Comparison of ENCODE assay signal across 17 mouse cellular contexts in the genomic region with DNA sequence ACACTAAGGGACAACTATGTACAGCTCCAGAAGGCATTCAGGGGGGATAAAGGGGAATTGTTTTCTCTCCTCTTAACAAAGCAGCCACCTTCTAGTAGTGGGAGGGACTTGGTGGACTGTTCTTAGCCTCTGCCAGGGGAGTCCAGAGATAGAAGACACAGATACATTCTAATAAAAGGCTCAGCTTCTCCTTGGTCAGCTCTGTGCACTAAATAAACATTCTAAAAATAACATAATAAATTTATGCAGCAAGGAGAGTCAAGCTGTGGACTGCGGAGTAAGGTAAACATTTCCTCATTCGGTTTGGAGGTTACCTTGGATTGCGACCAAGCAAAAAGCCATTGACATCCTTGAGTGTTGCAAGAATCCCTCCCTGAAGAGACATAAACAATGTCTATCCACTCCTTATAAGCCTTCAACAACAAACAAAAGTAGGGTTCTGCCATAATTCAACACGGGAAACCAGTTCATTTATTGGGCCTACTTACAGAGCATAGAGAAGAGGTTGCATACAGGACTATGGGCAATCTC.
"Had no signal": no experiment of that assay in that cellular context is flagged by ENCODE, and none has a peak within 500 bp of the region (broad histone marks: within the 10 kb centered on the region; RNA-seq: fewer than 3 reads in every experiment).

No protein-coding gene starts in this region.

- ATAC-seq: hindbrain, embryonic 16.5 days; liver, embryonic 12.5 days; midbrain, embryonic 15.5 days had no signal

- H3K9me3 ChIP-seq: liver, embryonic 12.5 days; liver, embryonic 15.5 days; midbrain, embryonic 12.5 days; midbrain, embryonic 15.5 days; neural tube, embryonic 12.5 days; neural tube, embryonic 15.5 days had no signal

- H3K27ac ChIP-seq: left cerebral cortex, adult 2 months; liver, embryonic 12.5 days; liver, embryonic 15.5 days; macrophage; midbrain, embryonic 12.5 days; midbrain, embryonic 15.5 days; neural tube, embryonic 12.5 days; neural tube, embryonic 15.5 days had no signal

- H3K9ac ChIP-seq: liver, embryonic 12.5 days; liver, embryonic 15.5 days; midbrain, embryonic 12.5 days; midbrain, embryonic 15.5 days; neural tube, embryonic 12.5 days; neural tube, embryonic 15.5 days had no signal

- H3K36me3 ChIP-seq: liver, embryonic 12.5 days; liver, embryonic 15.5 days; midbrain, embryonic 12.5 days; midbrain, embryonic 15.5 days; neural tube, embryonic 12.5 days; neural tube, embryonic 15.5 days had no signal

- DNase-seq: kidney, adult 11 months; kidney, postnatal 36 days; layer of hippocampus, postnatal 36 days; right cerebral cortex, adult 18-20 months; right cerebral cortex, postnatal 14 days; right cerebral cortex, postnatal 4 days; thymus, adult 18-20 months; thymus, postnatal 36 days had no signal

- H3K4me3 ChIP-seq: left cerebral cortex, adult 2 months; liver, embryonic 12.5 days; liver, embryonic 15.5 days; midbrain, embryonic 12.5 days; midbrain, embryonic 15.5 days; neural tube, embryonic 12.5 days; neural tube, embryonic 15.5 days had no signal

- H3K27me3 ChIP-seq: liver, embryonic 12.5 days; liver, embryonic 15.5 days; midbrain, embryonic 12.5 days; midbrain, embryonic 15.5 days; neural tube, embryonic 12.5 days; neural tube, embryonic 15.5 days had no signal

- H3K4me1 ChIP-seq: liver, embryonic 12.5 days; liver, embryonic 15.5 days; midbrain, embryonic 15.5 days; neural tube, embryonic 12.5 days; neural tube, embryonic 15.5 days had no signal

- H3K4me2 ChIP-seq: liver, embryonic 12.5 days; liver, embryonic 15.5 days; midbrain, embryonic 12.5 days; midbrain, embryonic 15.5 days; neural tube, embryonic 12.5 days; neural tube, embryonic 15.5 days had no signal
